Mouse (Mus musculus): ENCODE data around the gene Eif3b. TPM values are rescaled to one million over a fixed set of nuclear protein-coding genes. Genes with fewer than 3 reads are reported as not detected.

Eif3b gene
- 100 to 1,000 TPM; 105 to 110 TPM for total RNA-seq (2021)
- long read RNA-seq, experiment 1, transcript Eif3b-201 (19 exons, 2,945 nt): major isoform, 280 of 312 reads
- long read RNA-seq, experiment 1, partial matches to known transcripts: 18 of 312 reads
- long read RNA-seq, experiment 1, other reads (novel, unspliced or antisense): 14 of 312 reads
- long read RNA-seq, experiment 2, transcript Eif3b-201 (19 exons, 2,945 nt): major isoform, 360 of 401 reads
- long read RNA-seq, experiment 2, partial matches to known transcripts: 22 of 401 reads
- long read RNA-seq, experiment 2, other reads (novel, unspliced or antisense): 19 of 401 reads

DNA sequence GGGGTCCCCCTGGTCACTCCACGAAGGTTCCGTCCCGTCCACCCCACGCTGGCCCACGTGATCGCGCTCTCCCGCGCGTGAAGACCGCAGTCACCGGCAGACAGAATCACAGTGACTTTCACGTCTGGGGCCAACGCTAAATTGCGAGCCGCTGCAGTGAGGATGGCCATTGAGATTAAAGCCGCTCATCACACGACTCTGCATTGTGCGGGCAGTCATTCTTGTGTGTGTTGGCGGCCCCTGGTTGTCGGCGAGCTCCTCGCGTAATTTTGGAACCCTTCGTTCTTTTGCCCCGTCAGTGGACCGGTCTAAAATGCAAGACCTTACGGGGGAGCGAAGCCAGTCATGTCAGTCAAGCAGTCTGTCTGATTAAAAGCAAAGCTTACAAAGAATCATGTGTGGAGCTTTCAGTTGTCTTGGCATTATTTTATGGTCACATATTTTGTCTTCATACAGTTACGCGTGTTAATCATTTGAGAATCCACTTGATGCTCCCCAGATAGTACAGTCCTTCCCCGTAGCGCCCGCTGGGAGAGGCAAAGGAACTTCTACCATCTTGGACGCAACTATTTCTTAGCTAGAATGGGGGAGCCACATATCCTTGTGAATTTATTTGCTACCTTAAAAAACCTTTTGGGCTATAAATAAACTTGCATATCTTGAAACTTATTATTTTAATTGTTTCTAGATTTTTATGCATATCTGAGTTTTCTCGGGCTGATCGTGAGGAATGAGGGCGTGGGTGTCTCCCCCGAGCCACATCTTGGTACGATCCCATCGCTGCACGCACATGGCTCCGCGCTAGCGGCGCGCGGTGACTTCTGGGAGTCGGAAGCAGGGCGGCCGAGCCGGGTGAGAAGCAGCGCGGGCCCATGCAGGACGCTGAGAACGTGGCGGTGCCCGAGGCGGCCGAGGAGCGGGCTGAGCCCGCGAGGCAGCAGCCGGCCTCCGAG lies at the start of gene Eif3b:
Gene Eif3b (plus strand): TSS at position 840 of the 953 bp plus-strand sequence.
- peak; percentile 76 to 91 for DNase-seq (ENCODE audit: low spot score in 2 of 2)

DNA sequence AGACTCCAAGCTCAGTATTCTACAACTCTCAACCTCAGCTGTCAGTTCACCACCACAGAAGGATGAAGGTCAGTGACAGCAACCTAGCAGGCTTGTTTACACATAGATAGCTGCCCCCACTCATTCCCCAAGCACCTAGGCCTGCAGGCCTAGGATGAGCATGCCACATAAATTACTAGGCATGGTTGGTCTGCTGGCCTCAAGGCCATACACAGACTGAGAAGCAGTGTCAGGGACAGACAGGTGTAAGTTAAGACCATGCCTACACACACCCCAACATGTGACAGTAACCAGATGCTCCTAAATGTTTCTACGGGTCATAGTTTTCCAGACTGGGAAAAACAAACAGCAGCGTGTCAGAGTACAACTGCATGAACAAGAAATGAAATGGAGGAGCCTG lies 49.7 kb upstream of the Eif3b start:
- DNase-seq (ENCODE audit: low spot score in 2 of 2): no peak

DNA sequence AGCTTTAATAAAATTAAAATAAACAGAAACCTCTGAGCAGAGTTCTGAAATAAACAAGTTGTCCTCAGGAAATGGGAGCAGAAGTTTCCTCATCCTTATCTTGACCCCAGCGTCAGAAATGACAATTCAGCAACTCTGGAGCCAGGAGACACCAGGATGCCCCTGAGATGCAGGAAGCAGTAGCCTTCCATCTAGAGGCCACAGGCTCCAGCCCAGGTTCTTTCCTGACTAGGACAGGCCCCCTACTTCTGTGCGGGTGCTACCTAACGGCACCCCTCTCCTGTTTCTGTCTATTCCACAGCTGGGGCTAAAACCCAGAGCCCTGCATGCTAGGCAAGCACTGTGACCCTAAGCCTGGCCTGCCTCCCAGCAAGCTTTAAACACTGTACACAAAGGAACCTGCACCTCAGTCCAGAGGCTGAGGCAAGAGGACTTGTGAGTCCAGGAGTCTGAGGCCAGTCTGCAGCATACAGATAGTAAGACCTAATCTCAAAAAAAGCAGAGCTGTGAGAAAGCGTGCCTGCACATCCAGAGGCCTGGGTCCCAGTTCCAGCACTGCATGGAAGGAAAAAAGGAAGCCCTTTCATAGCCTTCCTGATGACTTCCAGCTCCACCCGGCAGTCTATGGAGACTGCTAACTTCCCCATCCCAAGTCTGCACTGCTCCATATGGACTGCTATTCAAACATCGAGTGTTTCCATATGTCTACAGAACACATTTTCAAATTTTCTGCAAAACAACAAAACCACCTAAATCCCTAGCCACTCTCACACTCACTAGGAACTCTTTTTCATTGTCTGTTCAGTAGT lies 48.5 kb upstream of the Eif3b start:
- no peak for DNase-seq (ENCODE audit: low spot score in 2 of 2)

- no peak for DNase-seq (ENCODE audit: low spot score in 2 of 2)
These were observed 47.5 kb upstream of the Eif3b start for GRCm38 (mm10) chr5:140371671-140372070.

GRCm38 (mm10) chr5:140373711-140374110 lies 45.4 kb upstream of the Eif3b start:
- DNase-seq (ENCODE audit: low spot score in 2 of 2): no peak

GRCm38 (mm10) chr5:140374226-140374625 lies 44.9 kb upstream of the Eif3b start:
- no peak for DNase-seq (ENCODE audit: low spot score in 2 of 2)

DNA sequence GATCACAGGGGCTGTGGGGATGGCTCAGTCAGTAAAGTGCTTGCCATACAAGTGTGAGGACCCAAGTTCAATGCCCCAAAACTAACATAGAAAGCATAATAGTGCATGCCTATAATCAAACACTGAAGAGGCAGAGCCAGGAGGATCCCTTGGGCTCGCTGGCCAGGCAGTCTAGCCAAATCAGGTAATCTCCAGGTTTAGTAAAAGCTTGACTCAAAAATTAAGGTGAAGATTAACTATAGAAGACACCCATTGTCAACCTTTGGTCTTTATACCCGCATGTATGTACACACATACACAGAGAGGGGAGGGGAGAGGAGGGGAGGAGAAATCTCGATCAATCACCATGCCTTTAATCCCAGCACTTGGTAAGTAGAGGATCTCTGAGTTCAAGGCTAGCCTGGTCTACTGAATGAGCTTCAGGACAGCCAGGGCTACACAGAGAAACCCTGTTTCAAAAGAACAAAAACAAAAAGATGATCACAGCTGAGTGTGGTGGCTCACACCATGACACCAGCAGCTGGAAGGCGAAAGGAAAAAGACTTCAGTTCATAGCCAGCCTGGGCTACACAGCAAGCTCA lies 43.8 kb upstream of the Eif3b start:
- DNase-seq (ENCODE audit: low spot score in 2 of 2): no peak

GRCm38 (mm10) chr5:140378121-140378853 lies 40.8 kb upstream of the Eif3b start:
- DNase-seq (ENCODE audit: low spot score in 2 of 2): peak in 1 of 2 experiments; percentile 22

DNA sequence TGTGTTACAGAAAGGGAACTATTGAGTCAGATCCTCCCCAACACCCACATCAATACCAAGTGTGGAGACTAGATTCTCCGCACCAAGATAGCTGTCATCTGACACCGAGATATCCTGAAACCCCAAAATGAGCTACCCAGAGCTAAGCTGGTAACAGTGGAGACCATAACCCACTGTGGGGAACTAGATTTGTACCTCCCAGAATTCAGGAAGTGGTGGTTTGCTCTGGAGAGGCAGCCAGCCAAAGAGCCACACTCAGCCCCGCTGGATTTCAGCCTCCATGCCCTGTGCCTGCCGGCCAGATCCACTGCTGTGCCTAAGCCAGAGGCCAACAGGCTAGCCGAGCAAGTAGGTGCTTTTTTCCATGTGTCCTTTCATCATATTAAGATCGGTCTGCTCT lies 39.8 kb upstream of the Eif3b start:
- no peak for DNase-seq (ENCODE audit: low spot score in 2 of 2)

GRCm38 (mm10) chr5:140381156-140381555 lies 38.0 kb upstream of the Eif3b start:
- DNase-seq (ENCODE audit: low spot score in 2 of 2): no peak

DNA sequence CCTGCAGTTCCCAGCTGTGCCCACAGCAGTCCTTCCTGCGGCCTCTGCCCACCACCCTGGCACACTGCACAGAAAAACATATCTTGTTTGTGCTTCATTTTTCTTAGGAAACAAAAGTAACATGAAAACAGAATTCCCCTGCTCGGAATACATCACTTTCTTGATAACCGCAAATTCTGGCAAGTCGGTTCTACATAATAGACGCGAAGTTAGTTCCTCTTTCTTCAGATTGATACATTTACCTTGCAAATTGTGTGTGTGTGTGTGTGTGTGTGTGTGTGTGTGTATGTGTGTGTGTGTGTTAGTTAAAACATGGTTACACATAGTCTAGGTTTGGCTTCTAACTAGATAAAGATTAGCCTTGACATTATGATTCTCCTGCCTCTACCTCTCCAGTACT lies 36.4 kb upstream of the Eif3b start:
- no peak for DNase-seq (ENCODE audit: low spot score in 2 of 2)

DNA sequence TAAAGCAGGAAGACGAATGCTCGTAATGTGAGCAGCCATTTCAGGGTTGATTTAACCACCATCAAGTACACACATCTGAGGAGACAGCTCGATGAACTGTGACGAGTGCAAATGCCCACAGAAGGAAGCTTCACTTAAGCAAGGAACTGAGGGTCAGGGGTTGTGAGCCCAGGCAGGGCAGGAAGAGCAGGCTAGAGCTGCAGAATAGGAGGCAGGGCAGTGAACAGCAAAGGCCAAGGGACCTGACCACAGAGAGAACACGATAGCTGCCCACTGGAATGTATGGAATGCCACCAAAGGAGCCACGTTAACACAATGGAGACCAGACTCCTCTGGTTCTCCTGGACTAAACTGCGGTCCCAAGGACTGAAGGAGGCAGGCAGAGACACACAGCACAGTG lies 35.6 kb upstream of the Eif3b start:
- no peak for DNase-seq (ENCODE audit: low spot score in 2 of 2)

GRCm38 (mm10) chr5:140384462-140384861 lies 34.7 kb upstream of the Eif3b start:
- DNase-seq (ENCODE audit: low spot score in 2 of 2): no peak

- DNase-seq (ENCODE audit: low spot score in 2 of 2): no peak
These were observed 31.9 kb upstream of the Eif3b start for GRCm38 (mm10) chr5:140387236-140387635.

DNA sequence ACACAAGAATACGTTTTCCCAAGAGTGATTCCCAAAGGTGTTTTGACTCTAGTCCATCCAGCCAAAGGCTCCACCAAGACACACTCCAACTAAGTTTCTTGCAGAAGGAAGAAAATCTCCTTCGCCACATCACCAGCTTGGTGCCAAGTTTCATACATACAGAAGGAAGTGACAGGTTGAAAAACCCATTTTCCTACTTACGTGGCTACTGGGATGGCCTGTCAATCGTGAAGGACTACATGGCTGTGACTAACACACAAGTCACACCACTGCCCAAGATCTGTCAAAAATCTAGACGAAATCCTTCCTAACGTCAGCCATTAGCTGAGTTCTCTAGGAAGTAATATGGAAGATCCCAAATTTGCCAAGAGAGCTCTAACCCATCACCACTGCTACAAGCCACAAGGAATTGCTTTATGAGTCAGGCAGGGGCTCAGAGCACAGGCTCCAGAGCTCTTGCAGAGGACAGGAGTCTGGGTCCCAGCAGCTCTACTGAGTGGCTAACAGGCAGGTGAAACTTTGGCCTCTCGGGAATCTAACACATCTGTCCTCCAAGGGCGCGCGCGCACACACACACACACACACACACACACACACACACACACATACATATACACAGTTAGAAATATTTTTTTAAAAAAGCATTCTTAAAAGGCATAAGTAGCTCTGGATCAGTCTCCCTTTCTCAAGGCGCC lies 31.2 kb upstream of the Eif3b start:
- DNase-seq (ENCODE audit: low spot score in 2 of 2): no peak

- peak; percentile 95 to 97 for DNase-seq (ENCODE audit: low spot score in 2 of 2)
These were observed 30.2 kb upstream of the Eif3b start, which contains the start of gene Snx8 for GRCm38 (mm10) chr5:140388588-140389576. TSS of gene Snx8 (minus strand) at chr5:140389262.

GRCm38 (mm10) chr5:140389647-140390046 lies 29.5 kb upstream of the Eif3b start:
- no peak for DNase-seq (ENCODE audit: low spot score in 2 of 2)

DNA sequence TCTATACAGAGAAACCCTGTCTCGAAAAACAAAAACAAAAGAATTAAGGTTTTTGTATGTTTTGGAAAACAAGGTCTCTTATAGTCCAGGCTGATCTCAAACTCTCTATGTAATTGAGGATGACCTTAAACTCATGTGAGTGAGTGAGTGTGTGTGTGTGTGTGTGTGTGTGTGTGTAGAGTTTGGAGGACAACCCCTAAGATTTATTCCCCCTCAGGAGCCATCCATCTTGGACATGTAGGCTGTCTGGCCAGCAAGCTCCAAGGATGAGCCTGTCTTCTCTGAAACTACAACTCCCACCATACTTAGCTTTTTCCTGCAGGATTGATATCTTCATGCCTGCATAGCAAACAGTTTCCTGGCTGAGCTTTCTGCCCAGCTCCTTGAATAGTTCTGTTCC lies 27.7 kb upstream of the Eif3b start:
- DNase-seq (ENCODE audit: low spot score in 2 of 2): no peak

Measured in gastrocnemius, postnatal 4 days (tissue).